Mouse (Mus musculus) liver, embryonic 16.5 days (tissue): ENCODE measurements around the gene Slc43a2. TPM values are rescaled to one million over a fixed set of nuclear protein-coding genes. Genes with fewer than 3 reads are reported as not detected.

Source experiments
- ATAC-seq: fragments of 200-750 bp; cut with Nextera tagmentation; 2 replicates; pipeline ENCODE4 v1.8.0; 2017; ENCODE audit warnings: low read depth, mild to moderate bottlenecking, moderate number of reproducible peaks, moderate library complexity
- H3K27ac ChIP-seq: fragments of 300-500 bp; sonication (generic); 2 replicates; pipeline ENCODE4 v1.5.1; 2014; ENCODE audit warnings: mild to moderate bottlenecking, low read length
- H3K27me3 ChIP-seq: fragments of 300-500 bp; sonication (generic); 2 replicates; pipeline ENCODE4 v1.6.1; 2014; ENCODE audit warnings: low read depth, low read length, mixed read lengths; ENCODE audit not compliant: control insufficient read depth, insufficient read depth
- H3K36me3 ChIP-seq: fragments of 300-500 bp; sonication (generic); 2 replicates; pipeline ENCODE4 v1.6.1; 2014; ENCODE audit warnings: mild to moderate bottlenecking; ENCODE audit not compliant: control insufficient read depth, insufficient read depth
- H3K4me1 ChIP-seq: fragments of 300-500 bp; sonication (generic); 2 replicates; pipeline ENCODE4 v1.6.1; 2014; ENCODE audit warnings: low read depth, low read length, mixed read lengths; ENCODE audit not compliant: control insufficient read depth
- H3K4me2 ChIP-seq: fragments of 300-500 bp; sonication (generic); 2 replicates; pipeline ENCODE4 v1.6.1; 2014; ENCODE audit warnings: low read depth, low read length, mixed read lengths
- H3K4me3 ChIP-seq: fragments of 300-500 bp; sonication (generic); 2 replicates; pipeline ENCODE4 v1.5.1; 2014; ENCODE audit warnings: low read depth, mild to moderate bottlenecking, low read length
- H3K9ac ChIP-seq: fragments of 300-500 bp; sonication (generic); 2 replicates; pipeline ENCODE4 v1.6.1; 2014; ENCODE audit warnings: low read depth, low read length
- H3K9me3 ChIP-seq: fragments of 300-500 bp; sonication (generic); replicated peaks from 2 replicates; pipeline ENCODE4 v1.6.1; 2016; ENCODE audit warnings: low read length; ENCODE audit not compliant: control insufficient read depth
- WGBS: fragments of 180-500 bp; shearing (Covaris S2); extraction: QIAGEN DNeasy Blood & Tissue Kit; methylation state at CpG from one replicate; pipeline ENCODE4 v1.1.7; 2014; ENCODE audit not compliant: insufficient replicate concordance; 5-methylcytosine and 5-hydroxymethylcytosine counted together
- polyA plus RNA-seq: library from polyadenylated mRNA; unstranded; fragments of >200 nt; fragmentation: Nextera tagmentation; extraction: Ambion mirVana; gene quantifications from 2 replicates; pipeline ENCODE4 v1.2.1, GENCODE M21; 2015

The Slc43a2 gene
- polyA plus RNA-seq, 1 experiment from 2014 or later, result 4.5 TPM

- no peak for ATAC-seq
- Histone ChIP-seq H3K36me3 (no peaks in the 10 kb centered on the region), H3K27ac (no peak overlapping the region), H3K9me3 (no peaks in the 10 kb centered on the region), H3K4me2 (no peak overlapping the region), H3K4me3 (no peak overlapping the region), H3K9ac (no peak overlapping the region), H3K27me3 (peaks cover 11% of the 10 kb centered on the region), H3K4me1 (peaks cover 26% of the 10 kb centered on the region)
- 31% methylated on average over 4 of the region's 4 CpGs for WGBS
These were observed 3.0 kb downstream of the Slc43a2 start for GRCm38 (mm10) chr11:75534286-75535033.

- no peak overlapping the region for H3K4me3 ChIP-seq
- peaks cover 11% of the 10 kb centered on the region for H3K27me3 ChIP-seq
- H3K36me3 ChIP-seq, result no peaks in the 10 kb centered on the region
- no peaks in the 10 kb centered on the region for H3K9me3 ChIP-seq
- no peak for ATAC-seq
- peaks cover 26% of the 10 kb centered on the region for H3K4me1 ChIP-seq
- no peak overlapping the region for H3K9ac ChIP-seq
- 34% methylated on average over 13 of the region's 13 CpGs for WGBS
- H3K27ac ChIP-seq, result no peak overlapping the region
- no peak overlapping the region for H3K4me2 ChIP-seq
These were observed 3.8 kb downstream of the Slc43a2 start for GRCm38 (mm10) chr11:75535106-75535795.

- Histone ChIP-seq H3K4me2 (no peak overlapping the region), H3K27me3 (peaks cover 11% of the 10 kb centered on the region), H3K4me3 (no peak overlapping the region), H3K27ac (no peak overlapping the region), H3K36me3 (no peaks in the 10 kb centered on the region), H3K9ac (no peak overlapping the region), H3K9me3 (no peaks in the 10 kb centered on the region), H3K4me1 (peaks cover 24% of the 10 kb centered on the region)
- ATAC-seq, result no peak
- WGBS, result 65% methylated on average over 12 of the region's 12 CpGs
These were observed 4.9 kb downstream of the Slc43a2 start for GRCm38 (mm10) chr11:75536255-75537024.

GRCm38 (mm10) chr11:75537025-75537414, 5.5 kb downstream of the Slc43a2 start:
- H3K27ac ChIP-seq, result no peak overlapping the region
- WGBS, result 70% methylated on average over 8 of the region's 8 CpGs

GRCm38 (mm10) chr11:75537491-75538183, 6.1 kb downstream of the Slc43a2 start:
- H3K4me3 ChIP-seq, result no peak overlapping the region

More at GRCm38 (mm10) chr11:75537025-75537414, 5.5 kb downstream of the Slc43a2 start:
- H3K4me3 ChIP-seq, result no peak overlapping the region
- ATAC-seq, result no peak
- no peaks in the 10 kb centered on the region for H3K9me3 ChIP-seq
- H3K9ac ChIP-seq, result no peak overlapping the region
- H3K4me1 ChIP-seq, result peaks cover 20% of the 10 kb centered on the region
- no peaks in the 10 kb centered on the region for H3K36me3 ChIP-seq
- H3K27me3 ChIP-seq, result peaks cover 11% of the 10 kb centered on the region
- no peak overlapping the region for H3K4me2 ChIP-seq

GRCm38 (mm10) chr11:75538184-75538969, 6.9 kb downstream of the Slc43a2 start:
- Histone ChIP-seq H3K27ac (no peak overlapping the region), H3K27me3 (no peaks in the 10 kb centered on the region), H3K4me3 (no peak overlapping the region), H3K9ac (no peak overlapping the region), H3K4me1 (peaks cover 13% of the 10 kb centered on the region), H3K4me2 (no peak overlapping the region), H3K9me3 (no peaks in the 10 kb centered on the region), H3K36me3 (no peaks in the 10 kb centered on the region)
- WGBS, result 54% methylated on average over 9 of the region's 9 CpGs
- no peak for ATAC-seq

More at GRCm38 (mm10) chr11:75537491-75538183, 6.1 kb downstream of the Slc43a2 start:
- Histone ChIP-seq H3K4me1 (peaks cover 14% of the 10 kb centered on the region), H3K9me3 (no peaks in the 10 kb centered on the region), H3K27ac (no peak overlapping the region), H3K9ac (no peak overlapping the region), H3K4me2 (no peak overlapping the region), H3K36me3 (no peaks in the 10 kb centered on the region), H3K27me3 (peaks cover 5% of the 10 kb centered on the region)
- WGBS, result 53% methylated on average over 11 of the region's 11 CpGs
- peak; percentile 32; the same call in 1 of the 2 replicates for ATAC-seq

- Histone ChIP-seq H3K4me3 (no peak overlapping the region), H3K27me3 (no peaks in the 10 kb centered on the region), H3K9me3 (no peaks in the 10 kb centered on the region), H3K27ac (no peak overlapping the region), H3K4me2 (no peak overlapping the region), H3K9ac (no peak overlapping the region), H3K4me1 (peaks cover 13% of the 10 kb centered on the region), H3K36me3 (no peaks in the 10 kb centered on the region)
- WGBS, result 66% methylated on average over 13 of the region's 13 CpGs
- no peak for ATAC-seq
These were observed 7.4 kb downstream of the Slc43a2 start for GRCm38 (mm10) chr11:75538970-75539299.

GRCm38 (mm10) chr11:75540209-75540608, 8.7 kb downstream of the Slc43a2 start:
- Histone ChIP-seq H3K4me1 (peaks cover 9% of the 10 kb centered on the region), H3K27ac (no peak overlapping the region), H3K9me3 (no peaks in the 10 kb centered on the region), H3K4me2 (no peak overlapping the region), H3K4me3 (no peak overlapping the region), H3K9ac (no peak overlapping the region), H3K36me3 (no peaks in the 10 kb centered on the region), H3K27me3 (no peaks in the 10 kb centered on the region)
- no peak for ATAC-seq
- 71% methylated on average over 8 of the region's 8 CpGs for WGBS
